Mouse (Mus musculus) c-Kit-negative CD71-positive TER-119-positive erythroid progenitor cells, embryonic 14.5 days (primary cell): ENCODE data around the gene Nalcn.

Experiments used
- DNase-seq: peaks from one replicate; pipeline ENCODE4 v3.0.0-alpha.2; 2013; ENCODE audit warnings: low read depth, low spot score

Nalcn gene

DNA sequence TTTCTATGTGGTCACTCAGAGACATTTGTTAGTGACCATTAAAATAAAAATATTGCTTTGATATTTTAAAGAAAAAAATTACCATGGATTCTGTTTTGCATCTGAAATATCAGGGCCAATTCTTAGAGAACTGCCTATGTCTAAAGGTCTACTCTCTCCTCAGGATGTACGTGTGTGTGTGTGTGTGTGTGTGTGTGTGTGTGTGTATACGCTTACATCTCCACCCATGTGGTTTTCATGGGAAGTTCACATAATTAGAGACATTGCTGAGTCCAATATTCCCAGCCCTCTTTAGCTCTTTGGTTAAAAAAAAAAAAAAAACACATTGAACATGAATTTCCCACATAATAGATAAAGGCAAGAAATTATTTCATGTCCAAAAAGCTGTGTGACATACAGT, 114.0 kb downstream of the Nalcn start:
- no peak for DNase-seq

DNA sequence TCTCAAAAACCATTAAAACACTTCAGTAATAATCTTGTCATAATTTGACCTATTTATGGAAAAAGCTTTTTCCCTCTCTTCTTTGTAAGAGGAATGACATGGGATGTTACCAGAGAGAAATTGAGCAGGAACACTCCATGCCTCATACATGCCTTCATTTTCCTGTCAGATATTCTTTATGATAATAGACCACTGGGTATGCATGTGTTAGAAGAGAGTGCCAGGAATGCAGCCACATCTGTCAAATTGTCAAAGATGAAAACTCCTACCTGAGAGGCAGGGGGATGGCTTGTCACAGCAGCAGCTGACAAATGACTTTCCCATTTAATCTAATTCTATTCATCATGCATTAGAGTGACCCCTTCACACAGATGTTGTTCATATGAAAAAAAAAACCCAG, 131.4 kb downstream of the Nalcn start:
- DNase-seq = no peak

DNA sequence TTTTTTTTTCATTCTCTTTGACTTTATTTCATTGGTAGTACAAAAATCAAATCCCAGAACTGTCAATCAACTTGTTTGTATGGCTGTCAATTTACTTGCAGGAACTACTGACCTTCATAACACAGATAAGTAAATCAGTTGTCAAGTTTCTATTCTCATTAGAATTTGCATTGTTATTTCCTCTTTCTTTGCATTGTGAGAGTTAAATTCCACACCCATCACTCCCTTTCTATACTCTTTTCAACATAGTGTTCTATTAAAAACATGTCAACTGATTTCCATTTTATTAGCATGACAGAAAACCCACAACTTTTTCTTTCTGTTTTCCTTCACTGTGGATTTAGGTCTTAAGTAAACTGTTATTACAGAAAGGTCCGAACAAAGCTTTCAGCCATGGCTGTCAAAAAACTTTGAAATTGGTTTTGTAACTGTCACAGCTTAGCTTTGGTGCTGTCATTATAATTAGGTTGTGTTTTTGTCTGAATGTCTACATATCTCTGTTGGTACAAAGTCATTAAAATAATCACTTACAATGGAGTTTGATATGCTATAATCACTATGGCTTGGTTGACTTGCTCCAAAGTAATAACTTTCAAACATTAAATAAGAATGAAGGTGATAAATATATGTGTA, 138.3 kb downstream of the Nalcn start:
- DNase-seq = no peak

DNA sequence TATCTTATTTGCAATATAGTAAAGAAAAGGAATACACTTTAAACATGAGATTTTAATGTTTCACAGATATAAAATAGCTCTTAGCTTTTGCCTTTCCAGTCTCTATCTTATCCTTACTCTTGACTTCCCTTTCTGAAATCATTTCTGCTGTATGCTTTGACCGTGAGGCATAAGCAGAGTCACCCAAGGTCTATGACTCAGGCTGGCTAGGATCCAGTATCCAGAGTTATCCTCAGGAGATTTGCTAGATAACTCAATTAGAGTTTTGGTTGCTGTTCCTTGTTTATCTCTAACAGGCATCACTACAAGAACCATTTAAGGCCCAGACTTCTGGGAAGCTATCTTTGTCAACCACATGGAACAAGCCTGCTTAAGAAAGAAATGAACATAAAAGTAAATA, 164.9 kb downstream of the Nalcn start:
- DNase-seq = no peak

DNA sequence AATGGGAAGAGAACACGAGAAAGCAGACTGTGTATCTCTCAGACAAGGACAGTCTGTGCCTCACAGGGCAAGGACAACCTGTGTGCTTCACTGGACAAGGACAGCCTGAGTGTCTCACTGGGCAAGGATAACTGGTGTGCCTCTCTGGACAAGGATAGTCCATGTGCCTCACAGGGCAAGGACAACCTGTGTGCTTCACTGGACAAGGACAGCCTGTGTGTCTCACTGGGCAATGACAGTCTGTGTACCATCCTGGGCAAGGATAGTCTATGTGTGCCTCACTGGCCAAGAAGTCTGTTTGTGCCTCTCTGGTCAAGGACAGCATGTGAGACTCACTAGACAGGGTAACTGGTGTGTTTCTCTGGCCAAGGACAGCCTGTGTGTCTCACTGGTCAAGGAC, 180.9 kb downstream of the Nalcn start:
- DNase-seq = no peak

DNA sequence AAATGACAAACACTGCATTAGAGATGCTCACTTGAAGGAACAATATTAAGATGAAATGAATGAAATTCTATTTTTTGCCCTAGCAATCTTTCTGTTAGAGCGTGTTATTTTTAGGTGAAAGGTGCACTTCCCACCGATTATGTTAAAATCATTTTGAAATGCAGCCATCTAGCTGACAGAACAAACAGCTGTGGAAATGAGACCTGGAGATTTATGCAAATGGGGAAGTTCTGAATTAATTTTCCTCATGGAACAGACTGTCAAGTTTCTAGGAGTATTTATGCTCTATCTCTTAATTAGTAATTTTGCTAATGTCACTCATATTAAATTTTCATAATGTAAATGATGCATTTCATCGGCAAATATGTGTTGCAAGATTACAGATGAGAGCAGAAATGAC, 191.4 kb downstream of the Nalcn start:
- no peak for DNase-seq

DNA sequence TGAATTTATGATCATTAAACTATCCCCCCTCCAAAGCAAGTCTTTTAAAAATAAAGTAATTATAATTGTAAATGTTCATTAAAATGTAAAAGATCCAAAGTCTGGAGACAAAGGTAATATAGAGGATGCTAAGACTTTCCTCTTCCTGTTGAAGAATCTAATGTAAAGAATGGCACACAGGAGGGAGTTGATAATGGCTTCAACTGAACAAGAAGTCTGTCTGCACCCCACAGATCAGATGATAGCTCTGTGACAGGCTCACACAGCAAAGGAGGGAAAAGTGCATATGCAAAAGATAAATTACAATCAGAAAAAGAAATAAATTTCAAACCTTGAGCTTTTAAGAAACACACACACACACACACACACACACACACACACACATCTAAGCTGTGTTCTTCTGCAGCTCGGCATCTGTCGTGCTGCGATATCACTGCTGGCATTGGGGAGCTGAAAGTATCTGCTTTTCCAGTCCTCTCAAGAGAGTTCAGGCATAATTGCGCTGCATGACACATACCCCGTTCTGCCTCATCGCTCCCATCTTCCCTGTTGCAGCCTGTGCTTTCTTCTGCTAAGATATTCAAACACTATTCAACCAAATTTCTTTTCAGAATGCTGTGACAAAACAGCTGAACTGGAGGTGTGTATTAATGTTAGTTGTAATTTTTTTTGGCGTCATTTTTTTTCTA, 250.6 kb downstream of the Nalcn start:
- no peak for DNase-seq

DNA sequence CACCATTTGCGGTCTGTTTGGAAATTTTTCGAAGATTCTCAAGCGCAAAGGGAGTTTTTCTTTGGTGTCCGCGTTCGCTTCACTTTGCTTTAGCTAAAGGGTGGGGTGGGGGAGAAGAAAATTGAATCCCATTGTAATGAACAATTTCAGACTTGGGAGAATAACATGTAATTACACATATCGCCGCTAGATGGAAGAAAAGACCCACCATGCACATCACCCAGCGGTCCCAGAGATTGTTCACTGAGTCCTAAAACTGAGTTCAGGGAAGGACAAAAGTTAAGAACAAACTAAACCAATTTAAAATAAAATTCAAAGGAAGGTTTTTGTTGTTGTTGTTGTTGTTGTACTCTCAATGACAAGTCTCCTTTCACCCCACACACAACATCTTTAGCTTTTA, 255.4 kb downstream of the Nalcn start:
- DNase-seq = no peak

DNA sequence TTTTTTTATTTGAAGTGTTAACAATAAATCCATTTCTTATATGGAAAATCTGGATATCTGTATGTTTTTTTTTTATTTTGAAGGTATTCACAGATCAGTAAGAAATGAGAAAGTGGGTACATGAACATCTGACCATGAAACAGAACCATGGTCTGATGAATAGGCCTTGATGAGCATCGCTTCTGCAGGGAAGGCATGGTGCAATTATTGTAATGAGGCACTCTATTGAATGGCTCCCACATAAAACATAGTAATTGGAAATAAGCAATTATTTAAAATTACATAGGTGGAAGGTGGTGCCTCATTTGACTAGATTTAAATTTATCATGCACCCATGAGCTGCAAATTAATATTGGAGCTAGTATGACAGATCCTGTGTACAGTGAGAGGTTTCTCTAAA, 267.3 kb downstream of the Nalcn start:
- no peak for DNase-seq

DNA sequence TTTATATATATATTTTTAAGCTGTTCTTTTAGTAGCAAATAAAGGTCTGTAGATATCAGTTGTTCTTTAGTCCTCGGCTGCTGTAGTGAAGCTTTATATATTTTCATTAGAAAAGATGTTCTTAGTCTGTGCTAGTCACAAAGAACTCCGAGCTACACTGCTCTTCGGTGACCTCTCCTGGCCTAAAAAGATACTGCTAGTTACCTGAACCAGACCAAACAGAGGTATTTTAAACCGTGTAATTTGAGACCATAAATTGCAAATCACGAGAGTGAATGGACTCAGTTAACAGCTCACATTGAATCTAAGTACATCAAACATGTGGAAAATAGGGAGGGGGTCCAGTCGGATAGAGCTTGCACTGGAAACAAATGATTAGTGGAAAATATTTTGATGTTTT, 274.0 kb downstream of the Nalcn start:
- no peak for DNase-seq

DNA sequence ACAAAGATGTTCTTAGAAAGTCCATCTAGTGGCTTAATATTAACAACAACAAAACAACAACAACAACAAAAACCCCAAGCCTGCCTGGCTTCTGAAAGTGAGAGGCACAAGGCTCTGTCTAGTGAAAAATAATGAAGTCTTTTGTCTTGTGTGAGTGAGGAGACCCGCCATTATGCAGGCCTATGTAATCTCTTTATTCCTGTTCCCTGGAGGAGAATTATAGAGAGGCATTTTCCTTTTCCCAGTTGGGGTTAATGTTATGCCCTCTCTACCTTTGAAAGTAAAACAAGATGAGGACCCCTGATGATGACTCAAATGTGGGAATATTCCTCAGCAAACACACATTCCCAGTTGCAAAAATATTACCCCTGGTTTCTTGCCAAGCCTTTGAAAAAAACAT, 295.1 kb downstream of the Nalcn start:
- DNase-seq = no peak

DNA sequence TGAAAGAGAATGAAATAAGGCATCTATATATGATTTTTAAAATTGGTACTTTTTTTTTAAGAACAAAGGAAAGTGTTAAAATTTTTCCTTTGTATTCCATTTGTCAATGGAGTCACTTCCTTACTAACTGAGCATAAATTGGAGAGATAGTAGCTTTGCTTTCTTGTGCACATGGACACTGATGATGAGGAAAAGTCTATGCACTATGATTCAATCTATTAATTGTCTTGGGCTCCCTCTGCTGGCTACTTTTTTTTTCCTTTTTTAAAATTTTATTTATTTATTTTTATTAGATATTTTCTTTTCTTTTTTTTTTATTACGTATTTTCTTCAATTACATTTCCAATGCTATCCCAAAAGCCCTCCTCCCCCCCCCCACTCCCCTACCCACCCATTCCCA, 312.6 kb downstream of the Nalcn start:
- no peak for DNase-seq

DNA sequence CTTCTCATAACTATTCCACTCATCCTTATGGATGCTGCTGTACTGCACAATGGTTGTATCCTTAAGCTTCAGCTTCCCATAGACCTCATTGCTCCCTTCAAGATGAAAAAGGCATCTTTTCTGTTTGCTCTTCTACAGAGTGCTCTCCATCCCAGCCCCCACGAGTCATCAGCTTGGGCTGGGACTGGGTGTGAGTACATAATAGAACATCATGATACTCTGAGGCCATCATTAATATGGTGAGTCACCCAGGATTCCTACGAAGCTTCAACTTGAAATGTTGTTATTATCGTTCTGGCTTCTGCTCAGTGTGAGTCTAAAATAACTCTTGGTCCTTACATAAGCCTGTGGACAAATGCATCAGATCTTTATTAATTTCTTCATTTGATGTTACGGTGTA, 314.6 kb downstream of the Nalcn start:
- no peak for DNase-seq

DNA sequence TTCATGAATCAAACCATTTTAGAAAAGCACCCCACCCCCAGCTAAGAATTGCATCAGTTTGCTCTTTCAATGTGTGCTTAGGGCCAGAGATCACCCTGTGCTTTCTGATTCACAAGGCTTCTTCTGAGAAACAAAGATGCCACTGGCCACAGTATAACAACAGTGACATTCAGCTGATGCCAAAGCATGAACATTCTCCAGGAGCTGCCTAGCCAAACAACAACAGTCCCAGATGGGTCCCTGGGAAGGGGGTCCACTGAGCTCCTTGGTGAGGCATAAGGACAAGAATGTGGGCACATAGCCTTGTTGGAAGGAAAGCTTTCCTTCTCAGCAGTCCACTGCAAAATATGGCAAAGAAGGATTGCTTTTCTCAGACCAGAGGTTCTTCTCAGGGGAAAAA, 330.9 kb downstream of the Nalcn start:
- no peak for DNase-seq

DNA sequence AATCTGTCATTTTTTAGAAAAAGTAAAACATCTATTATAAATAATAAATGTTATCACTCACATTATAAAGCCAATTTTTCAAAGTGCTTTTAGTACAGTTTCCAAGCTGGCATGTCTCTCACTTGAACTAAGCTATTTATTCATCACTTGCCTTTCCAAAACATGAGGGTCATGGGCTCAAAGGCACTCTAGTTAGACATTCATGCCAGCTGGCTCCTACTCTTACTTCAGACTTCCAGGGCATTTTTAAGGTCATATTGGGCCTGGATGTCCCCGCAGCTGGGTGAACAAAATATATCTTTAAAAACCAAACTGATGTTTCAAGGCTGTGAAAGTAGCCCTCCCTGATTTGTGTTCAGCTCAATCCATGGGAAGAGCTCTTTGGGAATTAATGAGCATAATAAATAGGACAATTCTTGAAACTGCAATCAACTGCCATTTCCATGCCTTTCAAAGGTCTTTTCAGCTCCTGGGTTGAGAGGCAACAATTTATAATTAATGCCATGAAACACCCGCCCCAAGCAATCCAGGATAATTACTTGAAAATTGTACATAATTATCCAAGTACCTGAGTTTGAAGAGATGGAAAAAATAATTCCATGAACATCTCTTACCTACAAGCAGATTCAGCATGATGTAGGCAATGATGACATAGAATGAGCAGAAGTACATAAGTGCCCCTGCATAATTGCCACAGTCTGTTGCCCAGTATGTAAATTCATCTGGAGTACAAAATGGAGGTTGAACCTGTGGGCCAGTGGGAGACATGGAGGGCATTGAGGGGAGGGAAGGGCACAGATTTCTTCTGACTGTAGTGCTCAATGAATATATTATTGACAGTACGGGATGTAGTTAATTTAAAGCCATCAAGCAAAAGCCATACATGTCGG, 335.6 kb downstream of the Nalcn start:
- DNase-seq = no peak

DNA sequence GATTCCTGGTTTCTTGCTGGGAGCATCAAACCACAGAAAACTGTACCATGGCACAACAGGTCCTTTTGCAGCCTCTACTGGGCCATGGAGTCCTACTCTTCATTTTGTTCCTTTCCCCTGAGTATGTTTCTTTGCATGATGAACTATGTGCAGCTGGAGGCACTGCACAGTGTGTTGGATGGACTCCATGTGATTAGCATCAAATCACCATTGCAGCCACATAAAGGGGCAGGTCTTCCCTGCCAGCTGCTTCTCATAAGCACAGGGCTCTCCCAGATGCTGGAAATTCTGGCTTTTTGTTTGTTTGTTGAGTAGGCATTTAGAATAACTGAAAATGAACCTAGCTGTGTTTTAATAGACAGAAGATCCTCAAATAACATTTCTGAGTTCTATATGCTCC, 344.8 kb downstream of the Nalcn start:
- DNase-seq = no peak

DNA sequence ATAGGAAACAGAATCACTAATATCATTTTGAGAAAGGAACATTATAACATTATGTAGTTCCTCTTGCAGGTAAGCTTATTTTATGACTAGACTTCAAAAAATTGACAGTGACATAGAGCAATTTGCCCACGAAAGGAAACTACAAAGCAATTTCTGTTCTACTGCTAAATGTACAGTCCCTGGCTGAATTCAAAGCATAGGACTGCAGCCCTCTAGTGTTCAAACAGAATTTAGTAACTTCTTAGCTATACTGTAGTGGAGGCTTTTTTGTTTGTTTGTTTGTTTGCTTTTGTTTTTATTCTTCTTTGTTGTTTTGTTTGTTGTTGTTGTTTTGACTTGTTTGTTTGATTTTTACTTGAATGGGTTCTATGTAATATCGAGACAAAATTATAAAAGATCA, 354.8 kb downstream of the Nalcn start:
- DNase-seq = no peak

DNA sequence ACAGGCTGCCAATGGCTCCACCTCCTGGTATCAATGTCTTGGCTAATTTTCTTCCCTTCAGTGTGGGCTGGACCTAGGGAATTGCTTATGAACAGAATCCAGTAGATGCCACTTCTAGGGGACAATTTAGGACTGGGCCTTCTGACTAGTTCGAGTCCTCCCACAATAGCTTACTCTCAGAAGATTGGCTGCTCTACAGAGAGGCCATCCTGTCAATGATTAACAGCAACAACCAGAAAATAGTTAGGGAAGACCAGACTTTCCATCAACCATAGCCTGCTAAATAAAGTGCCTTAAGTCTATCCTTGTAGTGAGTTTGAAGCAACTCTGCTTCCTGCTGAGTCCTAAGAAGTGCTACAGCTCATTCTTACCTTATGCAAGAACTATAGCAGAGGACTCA, 386.2 kb downstream of the Nalcn start:
- no peak for DNase-seq

DNA sequence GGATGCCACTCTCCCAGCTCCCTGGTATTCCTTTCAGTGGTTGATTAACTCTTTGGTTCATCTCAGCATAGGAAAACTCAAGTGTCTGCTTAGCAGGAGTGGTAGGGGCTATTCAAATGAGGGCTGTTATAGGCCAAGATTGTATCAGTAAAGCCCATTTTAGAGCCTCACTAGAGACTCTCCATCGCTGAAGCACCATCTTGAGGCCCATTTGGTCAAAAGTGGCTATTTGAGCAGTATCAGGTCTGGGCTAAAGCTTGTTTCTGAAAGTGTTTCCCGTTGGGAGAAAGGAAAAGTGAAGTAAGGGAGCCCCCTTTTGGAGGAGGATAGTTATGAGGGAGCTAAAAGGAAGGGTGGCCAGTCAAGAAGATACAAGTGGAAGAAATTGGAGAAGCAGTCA, 387.0 kb downstream of the Nalcn start:
- DNase-seq = no peak

DNA sequence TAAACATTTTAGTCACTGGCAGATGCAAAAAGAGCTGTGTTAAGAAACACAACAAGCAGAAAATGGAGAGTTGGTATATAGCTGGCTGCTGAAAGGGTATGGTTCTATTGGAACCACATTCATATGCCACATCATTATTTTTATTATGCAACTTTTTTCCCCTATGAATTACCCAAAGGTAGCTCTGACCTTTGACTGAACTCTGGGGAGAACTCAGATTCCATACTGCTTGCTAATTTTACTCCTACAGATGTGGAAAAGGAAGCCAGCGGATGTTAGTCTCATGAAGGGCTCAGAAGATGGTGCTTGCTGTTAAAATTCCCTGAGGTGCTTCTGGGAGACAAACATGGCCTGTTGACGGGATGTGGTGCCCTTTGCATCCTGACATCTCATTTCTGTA, 389.9 kb downstream of the Nalcn start:
- no peak for DNase-seq

DNA sequence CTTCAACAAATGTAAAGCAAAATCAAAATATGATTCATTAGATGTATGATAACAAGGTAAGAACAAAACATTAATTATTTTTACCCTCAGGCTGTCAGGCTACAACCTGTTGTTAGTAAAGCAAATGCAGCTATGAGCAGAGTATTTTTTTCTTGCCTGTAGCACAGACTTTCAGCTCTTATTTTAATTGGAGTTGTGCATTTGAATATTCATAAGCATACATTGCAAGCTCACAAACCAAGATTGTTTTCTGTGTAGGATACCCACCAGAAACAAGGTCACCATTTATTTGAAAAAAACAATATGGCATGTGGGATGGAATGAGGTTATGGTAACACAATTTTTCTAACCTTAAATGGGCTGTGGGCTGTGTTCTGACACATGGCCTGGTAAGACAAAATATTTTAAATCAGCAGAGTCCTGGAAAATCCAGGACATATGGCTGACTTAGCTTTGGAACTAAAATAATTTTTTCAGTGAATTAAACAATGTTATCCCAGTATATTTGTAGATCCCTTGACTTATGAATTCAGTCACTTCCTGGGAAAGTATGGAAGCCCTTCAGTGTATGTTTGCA, 394.2 kb downstream of the Nalcn start:
- no peak for DNase-seq
